Mouse (Mus musculus) ES-E14 (cell line): ENCODE results near the gene Spcs2. TPM values are rescaled to one million over a fixed set of nuclear protein-coding genes. Genes with fewer than 3 reads are reported as not detected.

ENCODE experiments used
- DNase-seq: peaks from one replicate; pipeline ENCODE4 v3.0.0-alpha.2; 2013; ENCODE audit warnings: low read depth, low spot score
- H3K27ac ChIP-seq: 2 replicates; pipeline ENCODE4 v1.5.1; 2012; ENCODE audit warnings: low read depth, mild to moderate bottlenecking, low read length, moderate library complexity, mixed read lengths; ENCODE audit not compliant: poor library complexity, insufficient read depth, severe bottlenecking
- H3K36me3 ChIP-seq: 2 replicates; pipeline ENCODE4 v1.6.1; 2012; ENCODE audit warnings: mild to moderate bottlenecking, low read length, moderate library complexity, mixed read lengths; ENCODE audit not compliant: control insufficient read depth, poor library complexity, insufficient read depth, severe bottlenecking
- H3K4me1 ChIP-seq, 2 experiments: fragments of 150-350 bp in 1 of 2; sonication (generic) in 1 of 2; 2 replicates each; pipeline ENCODE4 v1.6.1; 2012; ENCODE audit warnings: low read length in 2 of 2, mild to moderate bottlenecking in 1 of 2, mixed read lengths in 1 of 2; ENCODE audit not compliant: control insufficient read depth in 2 of 2, insufficient read depth in 2 of 2, poor library complexity in 1 of 2
- H3K4me3 ChIP-seq, 2 experiments: fragments of 150-350 bp in 1 of 2; sonication (generic) in 1 of 2; 2 replicates each; pipeline ENCODE4 v1.5.1; 2012; ENCODE audit warnings: low read length in 2 of 2, low read depth in 1 of 2, mild to moderate bottlenecking in 1 of 2, mixed read lengths in 1 of 2; ENCODE audit not compliant: insufficient read depth in 1 of 2, poor library complexity in 1 of 2, severe bottlenecking in 1 of 2
- H3K9ac ChIP-seq: 2 replicates; pipeline ENCODE4 v1.6.1; 2012; ENCODE audit warnings: low read depth, mild to moderate bottlenecking, low read length, mixed read lengths; ENCODE audit not compliant: poor library complexity, insufficient read depth, severe bottlenecking
- H3K9me3 ChIP-seq: fragments of 150-350 bp; sonication (generic); 2 replicates; pipeline ENCODE4 v1.6.1; 2012; ENCODE audit warnings: low read depth, mild to moderate bottlenecking, low read length; ENCODE audit not compliant: control insufficient read depth, insufficient read depth
- CHD2 ChIP-seq: IDR thresholded peaks from 2 replicates; pipeline ENCODE4 v1.6.1; 2014; ENCODE audit warnings: mild to moderate bottlenecking, low read depth, low read length, inconsistent platforms
- HCFC1 ChIP-seq: IDR thresholded peaks from 2 replicates; pipeline ENCODE4 v1.6.1; 2012; ENCODE audit warnings: low read length, inconsistent platforms, borderline replicate concordance; ENCODE audit not compliant: insufficient read depth
- MAFK ChIP-seq: IDR thresholded peaks from 2 replicates; pipeline ENCODE4 v1.6.1; 2014; ENCODE audit warnings: mild to moderate bottlenecking, low read depth, low read length, inconsistent platforms; ENCODE audit not compliant: insufficient read depth
- ZC3H11A ChIP-seq: IDR thresholded peaks from 2 replicates; pipeline ENCODE4 v1.6.1; 2012; ENCODE audit warnings: low read depth, mild to moderate bottlenecking, inconsistent platforms, low read length, borderline replicate concordance
- ZNF384 ChIP-seq: IDR thresholded peaks from 2 replicates; pipeline ENCODE4 v1.6.1; 2012; ENCODE audit warnings: low read depth, low read length, inconsistent platforms
- in situ Hi-C, 2 experiments: fragments of 600-800 bp; cut with MboI; formaldehyde crosslinking; loops; one replicate each; pipeline ENCODE4 v1.15.1; 2025; ENCODE audit warnings: low sequenced_read_pairs in 2 of 2, inconsistent platforms in 1 of 2; ENCODE audit not compliant: unreplicated experiment in 2 of 2
- total RNA-seq: library from RNA; depleted of rRNA; stranded (reverse); fragments of 300-350 nt; gene quantifications from 2 replicates; pipeline ENCODE4 v1.2.3, GENCODE M21; 2012; rRNA removed

Spcs2 gene
- total RNA-seq = 247 and 260 TPM in 2 replicates

- DNase-seq = no peak
- H3K4me3 ChIP-seq = no peak within 1 kb of the TSS
- no peak within 1 kb of the TSS for H3K9ac ChIP-seq
- TF ChIP-seq ZNF384 = no peak
- no peak for TF ChIP-seq HCFC1
- no peak for TF ChIP-seq ZC3H11A
- TF ChIP-seq MAFK = no peak
- no peak for TF ChIP-seq CHD2
- in situ Hi-C loops = no loop called here
- no peaks in the 10 kb centered on the region for H3K36me3 ChIP-seq
- H3K9me3 ChIP-seq = no peaks in the 10 kb centered on the region
- no peaks in the 10 kb centered on the region; a peak in 1 of 4 replicates for H3K4me1 ChIP-seq
- H3K27ac ChIP-seq = no peak within 1 kb of the TSS
Measured at GRCm38 (mm10) chr7:99863362-99863761, at the start of gene Spcs2. Gene Spcs2 (minus strand): TSS chr7:99863462.

DNA sequence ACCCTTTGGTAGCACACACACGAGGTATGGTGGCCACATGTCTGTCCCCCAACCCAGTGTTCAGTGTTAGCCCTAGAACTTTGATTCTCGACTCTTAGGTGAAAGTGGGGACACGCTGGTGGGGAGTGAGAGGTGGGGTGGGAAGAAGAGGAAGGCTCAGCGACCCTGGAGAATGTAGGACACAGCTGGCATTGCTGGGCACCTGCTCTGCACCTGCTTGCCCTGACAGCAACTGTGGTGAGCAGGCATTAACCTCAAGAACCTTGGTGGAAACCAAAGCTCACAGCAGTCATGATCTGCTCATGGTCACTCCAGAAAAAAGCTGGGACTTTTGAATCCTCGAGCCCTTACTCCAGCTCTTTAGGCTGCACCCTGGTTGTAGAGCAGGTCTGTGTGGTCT lies 47.8 kb upstream of the Spcs2 start:
- in situ Hi-C loops = no loop called here
- Histone ChIP-seq H3K4me1 (no peaks in the 10 kb centered on the region), H3K36me3 (no peaks in the 10 kb centered on the region)

DNA sequence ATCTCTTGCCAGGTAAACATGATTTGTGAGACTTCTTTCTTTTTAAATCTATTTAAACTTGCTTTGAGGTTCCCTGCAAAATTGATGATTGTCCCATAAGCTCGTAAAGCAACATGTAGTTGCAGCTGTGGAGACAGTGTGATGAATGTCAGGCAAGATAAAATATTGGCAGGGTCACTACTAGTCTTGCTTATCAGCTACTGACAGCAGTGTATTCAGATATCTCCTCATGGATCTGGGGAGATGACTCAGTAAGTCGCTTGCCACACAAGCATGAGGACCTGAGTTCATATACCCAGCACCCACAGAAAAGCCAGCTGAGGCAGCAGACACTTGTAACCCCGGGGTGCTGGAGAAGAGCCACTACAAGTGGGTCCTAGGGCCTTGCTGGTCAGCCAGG lies 44.2 kb upstream of the Spcs2 start:
- no peak for DNase-seq
- TF ChIP-seq ZNF384 (no peak), CHD2 (no peak), HCFC1 (no peak), ZC3H11A (no peak), MAFK (no peak)
- H3K9me3 ChIP-seq = no peaks in the 10 kb centered on the region
- H3K4me3 ChIP-seq = no peak overlapping the region
- H3K4me1 ChIP-seq = no peaks in the 10 kb centered on the region
- no peak overlapping the region for H3K9ac ChIP-seq
- no peaks in the 10 kb centered on the region for H3K36me3 ChIP-seq
- in situ Hi-C loops = no loop called here
- H3K27ac ChIP-seq = no peak overlapping the region

More for the DNA sequence above, 47.8 kb upstream of the Spcs2 start:
- Histone ChIP-seq H3K27ac (no peak overlapping the region), H3K9me3 (no peaks in the 10 kb centered on the region), H3K9ac (no peak overlapping the region), H3K4me3 (no peak overlapping the region)
- DNase-seq = no peak
- no peak for TF ChIP-seq MAFK
- no peak for TF ChIP-seq ZC3H11A
- no peak for TF ChIP-seq HCFC1
- TF ChIP-seq CHD2 = no peak

GRCm38 (mm10) chr7:99906346-99906745 lies 43.1 kb upstream of the Spcs2 start:
- no peak overlapping the region for H3K4me3 ChIP-seq
- H3K9me3 ChIP-seq = no peaks in the 10 kb centered on the region
- no peaks in the 10 kb centered on the region for H3K4me1 ChIP-seq
- in situ Hi-C loops = no loop called here
- no peak overlapping the region for H3K9ac ChIP-seq
- no peak overlapping the region for H3K27ac ChIP-seq
- TF ChIP-seq HCFC1 (no peak), ZNF384 (no peak), ZC3H11A (no peak), CHD2 (no peak), MAFK (no peak)
- H3K36me3 ChIP-seq = no peaks in the 10 kb centered on the region
- DNase-seq = no peak
